In genomic region chr8:77411262-77411661, GRCm38 (mm10) we compare ENCODE assay signal across 31 mouse cellular contexts.
"Had no signal": no experiment of that assay in that cellular context is flagged by ENCODE, and none has a peak within 500 bp of the region (broad histone marks: within the 10 kb centered on the region; RNA-seq: fewer than 3 reads in every experiment).

No protein-coding gene starts in this region.

- H3K4me3 ChIP-seq: limb, embryonic 10.5 days; limb, embryonic 12.5 days; limb, embryonic 13.5 days; limb, embryonic 15.5 days; liver, embryonic 12.5 days; liver, embryonic 13.5 days; liver, embryonic 15.5 days; lung, embryonic 15.5 days; midbrain, embryonic 10.5 days; midbrain, embryonic 12.5 days; midbrain, embryonic 13.5 days; midbrain, embryonic 15.5 days; neural tube, embryonic 12.5 days; neural tube, embryonic 13.5 days had no signal

- H3K27me3 ChIP-seq: limb, embryonic 12.5 days; limb, embryonic 13.5 days; limb, embryonic 15.5 days; liver, embryonic 12.5 days; liver, embryonic 13.5 days; liver, embryonic 15.5 days; lung, embryonic 15.5 days; midbrain, embryonic 12.5 days; midbrain, embryonic 13.5 days; midbrain, embryonic 15.5 days; neural tube, embryonic 12.5 days; neural tube, embryonic 13.5 days had no signal

- H3K9ac ChIP-seq: limb, embryonic 12.5 days; limb, embryonic 13.5 days; limb, embryonic 15.5 days; liver, embryonic 12.5 days; liver, embryonic 13.5 days; liver, embryonic 14.5 days; liver, embryonic 15.5 days; liver, postnatal 0 days; lung, embryonic 14.5 days; lung, embryonic 15.5 days; midbrain, embryonic 12.5 days; midbrain, embryonic 13.5 days; midbrain, embryonic 15.5 days; neural tube, embryonic 12.5 days; neural tube, embryonic 13.5 days had no signal

- H3K4me2 ChIP-seq: limb, embryonic 12.5 days; limb, embryonic 13.5 days; limb, embryonic 15.5 days; liver, embryonic 11.5 days; liver, embryonic 12.5 days; liver, embryonic 13.5 days; liver, embryonic 15.5 days; lung, embryonic 14.5 days; lung, embryonic 15.5 days; midbrain, embryonic 11.5 days; midbrain, embryonic 12.5 days; midbrain, embryonic 13.5 days; midbrain, embryonic 15.5 days; neural tube, embryonic 12.5 days; neural tube, embryonic 13.5 days had no signal

- ATAC-seq: liver, embryonic 12.5 days; lung, postnatal 0 days; midbrain, embryonic 13.5 days; midbrain, embryonic 15.5 days; midbrain, embryonic 16.5 days had no signal

- H3K4me1 ChIP-seq: limb, embryonic 15.5 days; liver, embryonic 12.5 days; liver, embryonic 13.5 days; liver, embryonic 15.5 days; midbrain, embryonic 15.5 days; neural tube, embryonic 12.5 days; neural tube, embryonic 13.5 days had no signal

- H3K27ac ChIP-seq: limb, embryonic 10.5 days; limb, embryonic 12.5 days; limb, embryonic 13.5 days; limb, embryonic 15.5 days; liver, embryonic 12.5 days; liver, embryonic 13.5 days; liver, embryonic 14.5 days; liver, embryonic 15.5 days; lung, embryonic 15.5 days; macrophage; midbrain, embryonic 10.5 days; midbrain, embryonic 12.5 days; midbrain, embryonic 13.5 days; midbrain, embryonic 15.5 days; neural tube, embryonic 12.5 days; neural tube, embryonic 13.5 days had no signal

- DNase-seq: left cerebral cortex, postnatal 4 days; liver; liver, embryonic 13.5 days; liver, postnatal 0 days; lung, adult 18-20 months; lung, adult 2 months; lung, embryonic 14.5 days; lung, postnatal 10 days; lung, postnatal 14 days; lung, postnatal 36 days; lung, postnatal 4 days; midbrain, embryonic 14.5 days had no signal

- H3K9me3 ChIP-seq: limb, embryonic 10.5 days; limb, embryonic 12.5 days; limb, embryonic 13.5 days; limb, embryonic 15.5 days; liver, embryonic 12.5 days; liver, embryonic 13.5 days; liver, embryonic 15.5 days; lung, embryonic 15.5 days; midbrain, embryonic 10.5 days; midbrain, embryonic 12.5 days; midbrain, embryonic 13.5 days; midbrain, embryonic 15.5 days; neural tube, embryonic 12.5 days; neural tube, embryonic 13.5 days had no signal

- H3K36me3 ChIP-seq: midbrain, embryonic 12.5 days; midbrain, embryonic 13.5 days; midbrain, embryonic 15.5 days had no signal
